Mouse (Mus musculus) CH12.LX (cell line): ENCODE measurements around the gene Sdccag8. TPM values are rescaled to one million over a fixed set of nuclear protein-coding genes. Genes with fewer than 3 reads are reported as not detected.

Source experiments
- DNase-seq: peaks from one replicate; pipeline ENCODE4 v3.0.0-alpha.2; 2013; ENCODE audit errors: extremely low read depth
- H3K27ac ChIP-seq: 2 replicates; pipeline ENCODE4 v1.5.1; 2012; ENCODE audit warnings: low read depth, mild to moderate bottlenecking, control low read depth, moderate library complexity; ENCODE audit not compliant: insufficient read depth
- H3K27me3 ChIP-seq: replicated peaks from 2 replicates; pipeline ENCODE3; 2012; ENCODE audit warnings: inconsistent platforms
- H3K36me3 ChIP-seq, 2 experiments: replicated peaks in 1 of 2; 2 replicates each; pipeline versions ENCODE3 to v1.6.1; 2012; ENCODE audit warnings: inconsistent platforms in 1 of 2, low read length in 1 of 2, mild to moderate bottlenecking in 1 of 2, mixed read lengths in 1 of 2, moderate library complexity in 1 of 2; ENCODE audit not compliant: control insufficient read depth in 1 of 2, insufficient read depth in 1 of 2
- H3K4me1 ChIP-seq, 2 experiments: 2 replicates each; pipeline ENCODE4 v1.6.1; 2012; ENCODE audit warnings: inconsistent platforms in 1 of 2, moderate library complexity in 1 of 2; ENCODE audit not compliant: insufficient read depth in 2 of 2, control insufficient read depth in 1 of 2
- H3K4me2 ChIP-seq: 2 replicates; pipeline ENCODE4 v1.6.1; 2012; ENCODE audit warnings: low read depth, mild to moderate bottlenecking, control low read depth; ENCODE audit not compliant: poor library complexity, insufficient read depth, severe bottlenecking
- H3K4me3 ChIP-seq, 3 experiments: fragments of 150-350 bp in 1 of 3; sonication (generic) in 1 of 3; replicated peaks in 1 of 3; 2 replicates each; pipeline versions ENCODE3 to v1.5.1; 2011 to 2012; ENCODE audit warnings: low read depth in 2 of 3, low read length in 2 of 3, mild to moderate bottlenecking in 2 of 3, moderate library complexity in 2 of 3, control low read depth in 1 of 3, improper control_type of control experiment in 1 of 3, inconsistent platforms in 1 of 3, mixed read lengths in 1 of 3; ENCODE audit not compliant: poor library complexity in 1 of 3
- H3K79me2 ChIP-seq: replicated peaks from 2 replicates; pipeline ENCODE4 v1.6.1; 2012; ENCODE audit warnings: mild to moderate bottlenecking, moderate library complexity; ENCODE audit not compliant: control insufficient read depth, poor library complexity, insufficient read depth, severe bottlenecking; ENCODE audit errors: extremely low read depth
- H3K9ac ChIP-seq: 2 replicates; pipeline ENCODE4 v1.6.1; 2012; ENCODE audit warnings: low read depth, mild to moderate bottlenecking, control low read depth, moderate library complexity; ENCODE audit not compliant: insufficient read depth
- H3K9me3 ChIP-seq: replicated peaks from 2 replicates; pipeline ENCODE3; 2012; ENCODE audit warnings: low read length, inconsistent platforms, mixed read lengths
- BHLHE40 ChIP-seq: IDR thresholded peaks from 2 replicates; pipeline ENCODE4 v1.6.1; 2011; ENCODE audit warnings: mild to moderate bottlenecking, low read depth, low read length, improper control_type of control experiment
- CTCF ChIP-seq, 2 experiments: IDR thresholded peaks in 1 of 2; conservative IDR thresholded peaks in 1 of 2; 2 replicates each; pipeline ENCODE4 v1.5.1; 2011 to 2012; ENCODE audit warnings: low read depth in 2 of 2, low read length in 2 of 2, improper control_type of control experiment in 1 of 2, inconsistent platforms in 1 of 2, mild to moderate bottlenecking in 1 of 2, moderate library complexity in 1 of 2
- E2F4 ChIP-seq: IDR thresholded peaks from 2 replicates; pipeline ENCODE4 v1.6.1; 2011; ENCODE audit warnings: low read depth, low read length, improper control_type of control experiment; ENCODE audit not compliant: insufficient replicate concordance
- ELF1 ChIP-seq: IDR thresholded peaks from 2 replicates; pipeline ENCODE4 v1.6.1; 2014; ENCODE audit warnings: low read depth, mild to moderate bottlenecking, inconsistent platforms, low read length, improper control_type of control experiment
- ETS1 ChIP-seq: conservative IDR thresholded peaks from 2 replicates; pipeline ENCODE4 v1.6.1; 2012; ENCODE audit warnings: low read depth, mild to moderate bottlenecking, inconsistent platforms, low read length, improper control_type of control experiment, moderate library complexity
- JUN ChIP-seq: IDR thresholded peaks from 2 replicates; pipeline ENCODE4 v1.6.1; 2011; ENCODE audit warnings: low read depth, mild to moderate bottlenecking, low read length, improper control_type of control experiment, moderate library complexity; ENCODE audit not compliant: insufficient read depth
- JUND ChIP-seq: conservative IDR thresholded peaks from 2 replicates; pipeline ENCODE4 v1.6.1; 2011; ENCODE audit warnings: low read depth, low read length, improper control_type of control experiment
- KAT2A ChIP-seq: IDR thresholded peaks from 2 replicates; pipeline ENCODE4 v1.6.1; 2012; ENCODE audit warnings: low read length, improper control_type of control experiment, inconsistent platforms; ENCODE audit not compliant: insufficient replicate concordance
- MAFK ChIP-seq: IDR thresholded peaks from 2 replicates; pipeline ENCODE4 v1.6.1; 2011; ENCODE audit warnings: low read length, improper control_type of control experiment; ENCODE audit not compliant: insufficient replicate concordance
- MEF2A ChIP-seq: IDR thresholded peaks from 2 replicates; pipeline ENCODE4 v1.6.1; 2014; ENCODE audit warnings: low read depth, mild to moderate bottlenecking, inconsistent platforms, low read length, improper control_type of control experiment, borderline replicate concordance
- MXI1 ChIP-seq: IDR thresholded peaks from 2 replicates; pipeline ENCODE4 v1.6.1; 2011; ENCODE audit warnings: mild to moderate bottlenecking, low read depth, low read length, improper control_type of control experiment
- NELFE ChIP-seq: IDR thresholded peaks from 2 replicates; pipeline ENCODE4 v1.6.1; 2011; ENCODE audit warnings: low read depth, low read length, improper control_type of control experiment
- NRF1 ChIP-seq: IDR thresholded peaks from 2 replicates; pipeline ENCODE4 v1.6.1; 2014; ENCODE audit warnings: low read depth, mild to moderate bottlenecking, inconsistent platforms, low read length, improper control_type of control experiment, moderate library complexity
- POLR2A ChIP-seq: IDR thresholded peaks from 2 replicates; pipeline ENCODE4 v1.6.1; 2011; ENCODE audit warnings: low read depth, mild to moderate bottlenecking, improper control_type of control experiment, low read length
- SMC3 ChIP-seq: IDR thresholded peaks from 2 replicates; pipeline ENCODE4 v1.6.1; 2011; ENCODE audit warnings: low read depth, low read length, improper control_type of control experiment
- TBP ChIP-seq: conservative IDR thresholded peaks from 2 replicates; pipeline ENCODE4 v1.6.1; 2011; ENCODE audit warnings: low read depth, low read length, improper control_type of control experiment
- UBTF ChIP-seq: IDR thresholded peaks from 2 replicates; pipeline ENCODE4 v1.6.1; 2012; ENCODE audit warnings: low read depth, mild to moderate bottlenecking, inconsistent platforms, low read length, improper control_type of control experiment, moderate library complexity
- USF1 ChIP-seq: IDR thresholded peaks from 2 replicates; pipeline ENCODE4 v1.6.1; 2014; ENCODE audit warnings: low read depth, mild to moderate bottlenecking, inconsistent platforms, low read length, improper control_type of control experiment
- ZC3H11A ChIP-seq: IDR thresholded peaks from 2 replicates; pipeline ENCODE4 v1.6.1; 2012; ENCODE audit warnings: low read depth, mild to moderate bottlenecking, inconsistent platforms, low read length, improper control_type of control experiment
- ZKSCAN1 ChIP-seq: IDR thresholded peaks from 2 replicates; pipeline ENCODE4 v1.6.1; 2012; ENCODE audit warnings: low read depth, inconsistent platforms, low read length, improper control_type of control experiment, borderline replicate concordance
- ZMIZ1 ChIP-seq: IDR thresholded peaks from 2 replicates; pipeline ENCODE4 v1.6.1; 2012; ENCODE audit warnings: low read depth, mild to moderate bottlenecking, inconsistent platforms, low read length, improper control_type of control experiment
- dilution Hi-C: fragments of 300-500 bp; cut with MboI; formaldehyde crosslinking; loops from 2 replicates; pipeline ENCODE4 v1.14.3; 2020; ENCODE audit warnings: low sequenced_read_pairs; ENCODE audit not compliant: extremely low pct_unique_long_range_greater_than_20kb, extremely low pct_ligation_motif_present
- in situ Hi-C: fragments of 300-500 bp; cut with MboI; formaldehyde crosslinking; loops from 3 replicates; pipeline ENCODE4 v1.14.3; 2019; ENCODE audit warnings: low sequenced_read_pairs, low pct_ligation_motif_present, low pct_unique_long_range_greater_than_20kb, mixed read lengths
- polyA plus RNA-seq: library from polyadenylated mRNA; unstranded; fragments of >175 nt; gene quantifications from 2 replicates; pipeline ENCODE4 v1.2.1, GENCODE M21; 2012; ENCODE audit warnings: low read depth; ENCODE audit not compliant: insufficient read length
- total RNA-seq, 2 experiments: library from RNA; depleted of rRNA; stranded (reverse); fragments of 300-350 nt in 1 of 2; fragments of >200 nt in 1 of 2; gene quantifications; 2 replicates each; pipeline ENCODE4 v1.2.3; 2012 to 2014

The Sdccag8 gene
- total and polyA plus RNA-seq, 3 experiments: 10.7 to 18.7 (median 10.9) TPM

- TF ChIP-seq ELF1 (no peak), KAT2A (no peak), MXI1 (no peak), ZMIZ1 (no peak), MAFK (no peak), ETS1 (no peak), JUN (no peak), UBTF (no peak), CTCF (conservative IDR thresholded peaks at IDR 0.05 in 1 of 2, IDR thresholded peaks at IDR 0.05 in 1 of 2; ENCODE audit: low read depth in 2 of 2, low read length in 2 of 2) (no peak), NELFE (no peak), ZKSCAN1 (no peak), BHLHE40 (no peak), POLR2A (no peak), E2F4 (no peak), TBP (no peak), SMC3 (no peak), NRF1 (no peak)
- in situ Hi-C loops: no loop called here
- H3K4me1 ChIP-seq: peaks cover 0 to 10% of the 10 kb centered on the region in 2 experiments; a peak in 2 of 4 replicates
- DNase-seq: no peak
- no peaks in the 10 kb centered on the region for H3K27me3 ChIP-seq
- H3K4me2 ChIP-seq: no peak overlapping the region
- no peaks in the 10 kb centered on the region for H3K36me3 ChIP-seq
- H3K4me3 ChIP-seq: no peak overlapping the region
- no peak overlapping the region for H3K27ac ChIP-seq
- no peaks in the 10 kb centered on the region for H3K9me3 ChIP-seq
- H3K79me2 ChIP-seq: no peaks in the 10 kb centered on the region
- dilution Hi-C loops: no loop called here
- H3K9ac ChIP-seq: no peak overlapping the region
Observed at GRCm38 (mm10) chr1:177067123-177067646, 252.7 kb downstream of the Sdccag8 start.

- dilution Hi-C loops: no loop called here
Observed at GRCm38 (mm10) chr1:177069161-177069560, 254.7 kb downstream of the Sdccag8 start.

More at GRCm38 (mm10) chr1:177069161-177069560, 254.7 kb downstream of the Sdccag8 start:
- H3K27ac ChIP-seq: no peak overlapping the region
- no peaks in the 10 kb centered on the region for H3K36me3 ChIP-seq
- in situ Hi-C loops: no loop called here
- no peak overlapping the region for H3K4me2 ChIP-seq
- no peak overlapping the region for H3K9ac ChIP-seq
- DNase-seq: no peak
- peaks cover 0 to 10% of the 10 kb centered on the region in 2 experiments; a peak in 2 of 4 replicates for H3K4me1 ChIP-seq
- no peaks in the 10 kb centered on the region for H3K79me2 ChIP-seq
- no peaks in the 10 kb centered on the region for H3K27me3 ChIP-seq
- H3K4me3 ChIP-seq: no peak overlapping the region
- no peaks in the 10 kb centered on the region for H3K9me3 ChIP-seq
- TF ChIP-seq ZC3H11A: no peak
- TF ChIP-seq MEF2A: no peak
- no peak for TF ChIP-seq NELFE
- TF ChIP-seq JUND: no peak
- no peak for TF ChIP-seq USF1

Other genes starting within 250 kb of the Sdccag8 start
- gene Cep170, start 593 bp upstream of the Sdccag8 start, total RNA-seq (2012; rRNA removed): 16.1 and 16.5 TPM in 2 replicates
- gene Cep170, start 593 bp upstream of the Sdccag8 start, total RNA-seq (2014; rRNA removed): 15.3 and 16.6 TPM in 2 replicates
- 12.4 and 14.8 TPM in 2 replicates for gene Cep170, start 593 bp upstream of the Sdccag8 start, polyA plus RNA-seq